Mouse (Mus musculus): ENCODE measurements around the gene Psors1c2.

GRCm38 (mm10) chr17:35502226-35502625, 30.8 kb upstream of the Psors1c2 start:
- TF ChIP-seq CTCF (IDR thresholded peaks at IDR 0.05; ENCODE audit: control insufficient read depth, insufficient read depth, low read length) (no peak), POLR2A (IDR thresholded peaks at IDR 0.05; ENCODE audit: borderline replicate concordance, control insufficient read depth, low read depth, low read length) (no peak)
